Mouse (Mus musculus) hindbrain, embryonic 16.5 days (tissue): Measurements from ENCODE around the gene Vps51. TPM values are rescaled to one million over a fixed set of nuclear protein-coding genes. Genes with fewer than 3 reads are reported as not detected.
A peak's percentile ranks its signal among the peaks of the same experiment; 100 is the strongest.

Experiments
- ATAC-seq: fragments of 200-750 bp; cut with Nextera tagmentation; 2 replicates; pipeline ENCODE4 v1.8.0; 2017; ENCODE audit warnings: moderate TSS enrichment, moderate library complexity
- H3K27ac ChIP-seq: fragments of 300-500 bp; sonication (generic); 2 replicates; pipeline ENCODE4 v1.5.1; 2014; ENCODE audit warnings: low read depth, mild to moderate bottlenecking, control low read depth, low read length, moderate library complexity
- H3K27me3 ChIP-seq: fragments of 300-500 bp; sonication (generic); replicated peaks from 2 replicates; pipeline ENCODE4 v1.6.1; 2014; ENCODE audit warnings: low read length; ENCODE audit not compliant: control insufficient read depth, insufficient read depth
- H3K36me3 ChIP-seq: fragments of 300-500 bp; sonication (generic); 2 replicates; pipeline ENCODE4 v1.6.1; 2014; ENCODE audit warnings: mild to moderate bottlenecking, low read length, moderate library complexity, mixed read lengths; ENCODE audit not compliant: control insufficient read depth, insufficient read depth
- H3K4me1 ChIP-seq: fragments of 300-500 bp; sonication (generic); 2 replicates; pipeline ENCODE4 v1.6.1; 2014; ENCODE audit warnings: low read depth, low read length; ENCODE audit not compliant: control insufficient read depth, insufficient read depth
- H3K4me2 ChIP-seq: fragments of 300-500 bp; sonication (generic); 2 replicates; pipeline ENCODE4 v1.6.1; 2014; ENCODE audit warnings: mild to moderate bottlenecking, low read length, control low read depth, moderate library complexity
- H3K4me3 ChIP-seq: fragments of 300-500 bp; sonication (generic); 2 replicates; pipeline ENCODE4 v1.5.1; 2014; ENCODE audit warnings: mild to moderate bottlenecking, low read length, control low read depth, moderate library complexity
- H3K9ac ChIP-seq: fragments of 300-500 bp; sonication (generic); 2 replicates; pipeline ENCODE4 v1.6.1; 2014; ENCODE audit warnings: low read depth, mild to moderate bottlenecking, control low read depth, low read length, moderate library complexity
- H3K9me3 ChIP-seq: fragments of 300-500 bp; sonication (generic); 2 replicates; pipeline ENCODE4 v1.6.1; 2014; ENCODE audit warnings: mild to moderate bottlenecking, low read length, moderate library complexity; ENCODE audit not compliant: control insufficient read depth
- WGBS: fragments of 180-500 bp; shearing (Covaris S2); extraction: QIAGEN DNeasy Blood & Tissue Kit; methylation state at CpG from one replicate; pipeline ENCODE4 v1.1.7; 2014; 5-methylcytosine and 5-hydroxymethylcytosine counted together
- polyA plus RNA-seq: library from polyadenylated mRNA; unstranded; fragments of >200 nt; fragmentation: Nextera tagmentation; extraction: Ambion mirVana; gene quantifications from 2 replicates; pipeline ENCODE4 v1.2.1, GENCODE M21; 2015

The Vps51 gene
- 89.5 and 91.3 TPM in 2 replicates for polyA plus RNA-seq

DNA sequence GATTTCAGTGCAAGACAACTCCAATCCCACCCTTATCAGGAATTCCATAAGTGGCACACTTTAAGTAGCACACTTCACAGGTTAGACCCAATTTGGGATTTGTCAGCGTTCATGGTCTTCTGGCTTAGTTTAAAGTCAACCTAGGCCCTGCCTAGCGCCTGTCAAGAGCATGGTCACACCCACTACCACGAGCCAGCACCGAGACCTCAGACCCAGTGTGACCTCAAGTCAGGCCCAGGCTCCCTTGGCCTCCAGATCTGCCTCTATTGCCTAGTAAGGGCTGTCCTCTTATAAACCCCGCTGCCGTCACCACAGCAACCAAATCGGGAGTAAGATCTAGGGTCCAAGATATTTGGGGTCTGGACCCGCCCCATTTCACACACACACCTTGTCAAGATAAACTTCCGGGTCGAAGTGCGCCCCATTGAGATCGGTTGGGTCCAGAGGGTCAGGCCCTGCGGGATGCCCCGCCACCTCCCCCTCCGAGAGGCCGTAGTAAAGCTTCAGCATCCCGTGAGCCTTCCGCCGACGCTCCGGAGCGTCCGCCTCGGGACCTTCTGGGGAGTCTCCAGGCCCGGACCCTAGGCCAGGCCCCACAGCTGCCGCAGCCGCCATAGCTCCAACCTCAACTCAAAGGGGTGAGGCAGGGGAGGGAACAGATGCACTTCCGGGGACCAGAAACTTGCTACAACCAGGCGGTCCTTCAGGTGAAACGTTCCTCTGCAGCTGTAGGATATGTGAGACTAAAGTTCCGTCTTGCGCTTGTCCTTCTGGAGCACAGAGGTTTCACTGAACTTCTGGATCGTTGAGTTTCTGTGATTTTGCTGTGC is at the start of gene Vps51:
Gene Vps51, minus strand, starts transcription at position 668 of the 830 bp plus-strand sequence.
- H3K36me3 ChIP-seq = peaks cover 19% of the 10 kb centered on the region
- H3K9me3 ChIP-seq = no peaks in the 10 kb centered on the region
- H3K4me2 ChIP-seq = peak within 1 kb of the TSS; percentile 73
- 1% methylated on average over 31 of the region's 33 CpGs for WGBS
- H3K4me1 ChIP-seq = peaks cover 6% of the 10 kb centered on the region
- H3K9ac ChIP-seq = peak within 1 kb of the TSS; percentile 87
- peak within 1 kb of the TSS; percentile 92 for H3K27ac ChIP-seq
- peak; percentile 93 for ATAC-seq
- H3K27me3 ChIP-seq = no peaks in the 10 kb centered on the region
- H3K4me3 ChIP-seq = peak within 1 kb of the TSS; percentile 76

DNA sequence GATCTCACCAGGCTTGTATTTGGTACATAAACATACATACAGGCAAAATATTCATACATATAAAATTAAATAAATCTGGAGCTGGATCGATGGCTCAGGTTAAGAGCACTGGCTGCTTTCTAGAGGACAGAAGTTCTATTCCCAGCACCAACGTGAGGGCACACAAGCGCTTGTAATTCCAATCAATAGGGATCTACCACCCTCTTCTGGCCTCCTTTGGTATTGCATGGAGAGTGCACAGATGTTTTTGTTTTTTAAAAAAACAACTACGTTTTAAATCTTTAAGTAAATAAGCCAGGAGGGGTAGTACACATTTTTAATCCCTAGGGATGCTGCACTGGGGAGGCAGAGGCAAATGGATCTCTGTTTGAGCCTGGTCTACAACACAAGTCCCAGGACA is 49.3 kb upstream of the Vps51 start:
- H3K4me3 ChIP-seq = no peak overlapping the region
- 19% methylated on average over 4 of the region's 4 CpGs for WGBS
- no peaks in the 10 kb centered on the region for H3K9me3 ChIP-seq
- no peak overlapping the region for H3K27ac ChIP-seq
- H3K27me3 ChIP-seq = no peaks in the 10 kb centered on the region
- no peak for ATAC-seq
- no peaks in the 10 kb centered on the region for H3K36me3 ChIP-seq
- H3K4me1 ChIP-seq = no peaks in the 10 kb centered on the region
- H3K9ac ChIP-seq = no peak overlapping the region
- H3K4me2 ChIP-seq = no peak overlapping the region

DNA sequence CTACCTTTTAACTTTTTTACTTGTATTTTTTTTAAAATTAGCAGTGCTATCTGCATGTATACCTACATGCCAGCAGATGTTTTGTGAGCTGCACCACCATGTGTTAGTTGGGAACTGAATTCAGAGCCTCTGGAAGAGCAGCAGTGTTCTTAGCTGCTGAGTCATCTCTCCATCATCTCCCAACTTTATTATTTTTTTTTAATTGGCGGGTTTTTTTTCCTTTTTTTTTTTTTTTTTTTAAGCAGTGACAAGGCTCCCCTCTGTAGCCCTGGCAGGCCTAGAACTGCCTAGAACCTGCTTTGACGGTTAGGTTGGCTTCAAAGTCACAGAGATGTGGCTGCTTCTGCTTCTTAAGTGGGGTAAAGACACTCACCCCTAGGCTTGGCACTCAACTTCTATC is 47.9 kb upstream of the Vps51 start:
- WGBS = 75% methylated on average over 2 of the region's 2 CpGs
- H3K27me3 ChIP-seq = no peaks in the 10 kb centered on the region
- no peak overlapping the region for H3K4me2 ChIP-seq

DNA sequence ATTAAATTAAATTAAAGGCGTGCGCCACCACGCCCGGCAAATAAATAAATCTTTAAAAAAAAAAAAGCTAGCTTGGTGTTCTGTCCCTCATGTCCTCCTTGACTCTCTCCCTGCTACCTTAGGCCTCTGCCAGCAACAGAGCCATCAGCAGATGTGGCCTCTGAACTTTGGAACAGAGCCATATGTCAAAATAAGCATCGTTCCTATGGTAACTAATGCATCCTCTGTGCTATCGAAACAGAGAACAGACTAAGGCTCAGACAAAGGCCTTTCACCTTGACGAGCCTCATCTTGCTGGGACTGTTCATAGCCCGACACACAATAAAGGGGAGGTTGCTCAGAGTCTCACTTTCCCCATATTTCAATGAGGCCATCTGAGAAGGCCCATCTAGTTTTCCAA is 46.3 kb upstream of the Vps51 start:
- Histone ChIP-seq H3K9ac (no peak overlapping the region), H3K4me3 (no peak overlapping the region), H3K36me3 (0 out of 2 replicates have a peak, but pooled peaks cover 6% of the 10 kb centered on the region), H3K27ac (0 out of 2 replicates have a peak overlapping the region, but pooled peaks have one; percentile 16), H3K4me2 (no peak overlapping the region), H3K4me1 (peaks cover 4% of the 10 kb centered on the region), H3K27me3 (no peaks in the 10 kb centered on the region), H3K9me3 (no peaks in the 10 kb centered on the region)
- ATAC-seq = no peak
- WGBS = 57% methylated on average over 8 of the region's 8 CpGs

More for the DNA sequence above, 47.9 kb upstream of the Vps51 start:
- ATAC-seq = no peak
- Histone ChIP-seq H3K27ac (no peak overlapping the region), H3K9ac (no peak overlapping the region), H3K36me3 (0 out of 2 replicates have a peak, but pooled peaks cover 6% of the 10 kb centered on the region), H3K9me3 (no peaks in the 10 kb centered on the region), H3K4me1 (no peaks in the 10 kb centered on the region), H3K4me3 (no peak overlapping the region)

DNA sequence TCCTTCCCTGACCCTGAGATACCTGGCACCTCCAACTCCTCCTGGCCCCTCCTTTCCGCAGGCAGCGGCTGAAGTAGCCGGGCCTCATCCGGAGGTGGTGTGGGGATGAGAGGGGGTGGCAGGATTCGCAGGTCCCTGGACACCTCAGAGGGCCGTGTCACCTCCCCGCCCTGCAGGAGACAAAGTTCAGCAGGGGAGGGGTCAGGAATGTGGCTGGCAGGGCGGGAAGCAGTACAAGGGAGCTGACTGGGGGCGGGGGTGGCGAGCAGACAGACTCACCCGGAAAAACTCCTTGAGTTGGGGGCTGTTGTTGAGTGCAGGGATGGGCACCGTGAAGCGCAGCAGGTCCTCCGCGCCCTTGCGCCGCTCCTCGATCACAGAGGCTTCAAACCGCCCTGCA is 44.7 kb upstream of the Vps51 start:
- peaks cover 11% of the 10 kb centered on the region for H3K4me1 ChIP-seq
- H3K4me3 ChIP-seq = no peak overlapping the region
- H3K27me3 ChIP-seq = no peaks in the 10 kb centered on the region
- H3K9ac ChIP-seq = no peak overlapping the region
- no peak overlapping the region for H3K4me2 ChIP-seq
- no peak overlapping the region for H3K27ac ChIP-seq
- H3K9me3 ChIP-seq = no peaks in the 10 kb centered on the region
- 40% methylated on average over 18 of the region's 19 CpGs for WGBS
- 0 out of 2 replicates have a peak, but pooled peaks cover 6% of the 10 kb centered on the region for H3K36me3 ChIP-seq
- ATAC-seq = no peak

DNA sequence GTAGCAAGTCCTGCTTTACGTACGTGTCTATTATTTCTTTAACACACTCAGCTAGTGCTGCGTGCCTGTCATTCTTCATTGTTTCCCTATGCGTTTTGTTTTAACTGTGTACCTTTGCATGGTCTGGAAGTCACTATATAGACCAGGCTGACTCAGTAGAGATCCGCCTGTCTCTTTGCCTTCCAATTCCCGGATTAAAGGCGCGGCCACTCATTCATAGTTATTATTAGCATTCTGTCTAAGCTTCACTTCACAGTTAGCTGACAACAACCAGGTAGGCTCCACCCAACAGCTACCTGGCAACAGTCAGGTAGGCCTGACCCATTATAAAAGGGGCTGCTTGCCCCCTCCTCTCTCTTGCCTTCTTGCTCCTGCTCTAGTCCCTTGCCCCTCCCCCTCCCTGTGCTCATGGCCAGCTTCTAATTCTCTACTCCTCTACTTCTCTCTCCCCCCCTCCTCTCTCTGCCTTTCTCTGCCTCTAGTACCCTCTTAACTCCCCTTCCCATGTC is 41.7 kb upstream of the Vps51 start:
- WGBS = under 1% methylated on average over 8 of the region's 8 CpGs
- Histone ChIP-seq H3K36me3 (peaks cover 23% of the 10 kb centered on the region), H3K4me3 (peak overlapping the region; percentile 89)

DNA sequence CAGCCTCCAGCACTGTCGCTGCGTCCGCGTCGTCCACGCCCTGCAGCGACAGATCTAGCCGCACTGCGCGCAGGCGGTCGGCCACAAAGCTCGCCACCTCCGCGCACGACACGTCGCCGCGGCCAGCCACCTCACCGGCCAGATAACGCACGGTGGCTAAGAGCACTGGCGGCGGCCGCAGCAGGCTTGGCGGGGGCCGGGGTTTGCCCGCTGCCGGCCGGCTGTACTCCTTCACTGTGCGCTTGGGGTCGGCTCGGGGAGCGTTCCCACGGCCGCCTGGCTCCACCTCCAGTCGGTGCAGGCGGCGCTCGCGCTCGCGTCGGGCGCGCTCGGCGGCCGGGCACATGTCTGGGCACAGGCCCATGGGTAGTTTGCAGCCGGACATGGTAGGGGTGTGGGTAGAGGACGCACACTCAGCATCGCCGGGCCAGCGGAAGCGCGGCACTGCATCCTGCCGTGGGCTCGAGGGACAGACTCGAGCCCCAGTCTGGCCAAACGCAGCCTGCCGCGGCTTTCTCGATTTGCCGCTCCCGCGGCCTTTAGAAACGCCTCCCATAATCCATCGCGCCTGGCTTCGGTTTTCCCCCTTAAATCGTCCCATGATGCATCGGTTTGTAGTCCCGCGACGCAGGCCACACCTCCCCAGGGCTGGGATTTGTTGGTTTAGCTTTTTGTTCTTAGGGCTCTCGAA is 41.1 kb upstream of the Vps51 start, which contains the start of gene Sac3d1:
Gene Sac3d1, minus strand, starts transcription at position 665 of the 691 bp plus-strand sequence.
- H3K27ac ChIP-seq = peak within 1 kb of the TSS; percentile 94
- H3K4me1 ChIP-seq = peaks cover 15% of the 10 kb centered on the region
- WGBS = under 1% methylated on average over 55 of the region's 77 CpGs

More for the DNA sequence above, 41.7 kb upstream of the Vps51 start:
- no peaks in the 10 kb centered on the region for H3K27me3 ChIP-seq
- H3K9ac ChIP-seq = peak overlapping the region; percentile 90
- peak; percentile 66; the same call in 1 of the 2 replicates for ATAC-seq
- peaks cover 15% of the 10 kb centered on the region for H3K4me1 ChIP-seq
- H3K27ac ChIP-seq = peak overlapping the region; percentile 94
- H3K9me3 ChIP-seq = no peaks in the 10 kb centered on the region
- peak overlapping the region; percentile 90 for H3K4me2 ChIP-seq

DNA sequence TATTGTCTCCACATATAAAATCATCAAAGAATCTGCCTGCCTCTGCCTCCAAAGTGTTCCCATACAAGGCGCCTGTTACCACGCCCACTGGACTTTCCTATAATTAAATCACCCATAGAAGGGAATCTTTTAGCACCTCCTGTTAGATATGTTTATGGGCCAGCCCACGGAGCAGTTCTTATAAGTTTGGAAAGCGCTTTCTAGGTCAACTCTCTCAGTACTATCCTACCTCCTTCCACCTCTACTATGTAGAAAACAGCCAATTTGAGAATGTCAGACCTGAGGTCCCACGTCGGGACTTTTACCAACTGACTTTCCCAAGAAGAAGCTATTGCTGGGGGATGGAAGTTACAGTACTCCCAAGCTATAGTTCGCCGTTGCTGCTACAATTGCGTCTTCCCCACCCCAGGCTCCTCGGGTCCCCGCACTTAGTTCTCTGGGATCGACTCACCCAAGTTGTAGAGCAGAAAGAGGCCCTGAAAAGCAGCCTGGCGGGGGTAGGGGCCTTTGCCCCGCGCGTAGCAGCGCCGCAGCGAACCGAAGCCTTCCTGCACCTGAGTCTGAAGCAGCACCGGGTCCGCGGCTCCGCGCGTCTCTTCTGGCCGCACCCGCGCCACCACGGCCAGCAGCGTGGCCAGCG is 40.4 kb upstream of the Vps51 start:
- peak overlapping the region; percentile 90 for H3K9ac ChIP-seq
- no peaks in the 10 kb centered on the region for H3K27me3 ChIP-seq
- peaks cover 15% of the 10 kb centered on the region for H3K4me1 ChIP-seq
- peak overlapping the region; percentile 89 for H3K4me3 ChIP-seq
- peaks cover 23% of the 10 kb centered on the region for H3K36me3 ChIP-seq
- H3K4me2 ChIP-seq = peak overlapping the region; percentile 90
- no peak for ATAC-seq
- no peaks in the 10 kb centered on the region for H3K9me3 ChIP-seq
- WGBS = 5% methylated on average over 32 of the region's 32 CpGs
- peak overlapping the region; percentile 94 for H3K27ac ChIP-seq

More for the DNA sequence above, 41.1 kb upstream of the Vps51 start, which contains the start of gene Sac3d1:
- Histone ChIP-seq H3K36me3 (peaks cover 23% of the 10 kb centered on the region), H3K4me2 (peak within 1 kb of the TSS; percentile 90), H3K9ac (peak within 1 kb of the TSS; percentile 90), H3K27me3 (no peaks in the 10 kb centered on the region), H3K9me3 (no peaks in the 10 kb centered on the region), H3K4me3 (peak within 1 kb of the TSS; percentile 89)
- ATAC-seq = peak; percentile 90
